16 mouse cellular contexts compared by ENCODE assay signal in the genomic region with DNA sequence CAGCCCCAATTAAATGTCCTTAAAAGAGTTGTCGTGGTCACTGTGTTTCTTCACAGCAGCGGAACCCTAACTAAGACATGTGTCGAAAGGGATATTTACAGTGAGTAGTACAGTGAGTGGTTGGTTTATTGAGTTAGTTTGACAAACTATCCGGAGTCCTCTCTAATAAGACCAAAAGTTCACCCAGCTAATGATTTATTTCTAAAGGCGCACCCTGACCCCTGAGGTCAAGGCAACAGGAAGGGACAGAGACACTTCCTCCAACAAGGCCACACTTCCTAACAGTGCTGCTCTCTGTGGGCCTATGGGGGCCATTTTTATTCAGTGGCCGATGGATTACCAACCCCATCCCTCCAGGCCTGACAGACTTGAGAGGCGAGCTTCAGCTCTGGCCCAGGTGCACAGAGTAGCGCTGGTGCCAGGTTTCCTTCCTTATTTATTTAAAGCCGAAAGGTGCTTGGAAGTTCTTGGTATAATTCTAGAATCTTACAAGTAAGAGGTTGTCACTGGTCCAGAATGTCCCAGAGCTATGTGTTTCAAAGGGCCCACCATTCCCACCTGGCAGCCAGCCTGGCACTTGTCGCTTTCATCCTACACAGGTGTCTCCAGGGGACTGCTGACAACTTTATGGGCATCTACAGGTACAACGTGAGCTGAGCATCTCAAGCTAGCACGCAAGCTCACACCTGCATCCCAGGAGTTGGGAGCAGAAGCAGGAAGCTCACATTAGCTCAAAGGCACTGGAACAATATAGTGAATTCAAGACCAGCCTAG. TPM values are rescaled to one million over a fixed set of nuclear protein-coding genes. Genes with fewer than 3 reads are reported as not detected.
DNase-seq lines count a peak whose midpoint lies in the region; ATAC-seq and TF ChIP-seq lines count a peak whose summit lies in the region.
"Had no signal": no experiment of that assay in that cellular context is flagged by ENCODE, and none has a peak within 500 bp of the region (broad histone marks: within the 10 kb centered on the region; RNA-seq: fewer than 3 reads in every experiment).

No protein-coding gene starts in this region.

- no peak for TF ChIP-seq CTCF in liver, embryonic 14.5 days (IDR thresholded peaks at IDR 0.05; ENCODE audit: low read depth)

- intact Hi-C loops in left cerebral cortex, postnatal 25 days (cut with DNase I): no loop called here

- TF ChIP-seq EP300 in liver, embryonic 14.5 days (IDR thresholded peaks at IDR 0.05; ENCODE audit: low read depth): no peak

- no peak overlapping the region for H3K4me3 ChIP-seq in liver, embryonic 14.5 days (ENCODE audit: insufficient read depth in 1 of 2, low read depth in 2 of 2, low read length in 2 of 2)
- H3K4me3 ChIP-seq in hindbrain, embryonic 10.5 days: no peak overlapping the region
- H3K4me3 ChIP-seq: forebrain, embryonic 10.5 days; heart, embryonic 13.5 days; hindbrain, embryonic 13.5 days; midbrain, embryonic 15.5 days had no signal

- no peaks in the 10 kb centered on the region for H3K9me3 ChIP-seq in liver, embryonic 14.5 days (ENCODE audit: control insufficient read depth, low read length)
- 0 out of 2 replicates have a peak, but pooled peaks cover 4% of the 10 kb centered on the region for H3K9me3 ChIP-seq in hindbrain, embryonic 10.5 days
- H3K9me3 ChIP-seq: heart, embryonic 13.5 days; hindbrain, embryonic 13.5 days; midbrain, embryonic 15.5 days had no signal

- H3K4me2 ChIP-seq in liver, embryonic 14.5 days (ENCODE audit: low read depth): no peak overlapping the region
- H3K4me2 ChIP-seq: heart, embryonic 13.5 days; hindbrain, embryonic 13.5 days; midbrain, embryonic 15.5 days had no signal

- H3K4me1 ChIP-seq in liver, embryonic 14.5 days (replicated peaks; ENCODE audit: control insufficient read depth in 2 of 2, insufficient read depth in 2 of 2, low read length in 1 of 2): peaks cover 0 to 32% of the 10 kb centered on the region in 2 experiments; a peak in 3 of 4 replicates
- peaks cover 45% of the 10 kb centered on the region for H3K4me1 ChIP-seq in hindbrain, embryonic 10.5 days (replicated peaks)

- no peak overlapping the region for H3K9ac ChIP-seq in liver, embryonic 14.5 days (replicated peaks)
- H3K9ac ChIP-seq: heart, embryonic 13.5 days; hindbrain, embryonic 13.5 days; midbrain, embryonic 15.5 days had no signal

- no peaks in the 10 kb centered on the region for H3K36me3 ChIP-seq in liver, embryonic 14.5 days (replicated peaks; ENCODE audit: control insufficient read depth, insufficient read depth, low read depth)
- H3K36me3 ChIP-seq in hindbrain, embryonic 10.5 days: peaks cover 40% of the 10 kb centered on the region
- H3K36me3 ChIP-seq: hindbrain, embryonic 13.5 days; midbrain, embryonic 15.5 days had no signal

- ATAC-seq in liver, embryonic 14.5 days (ENCODE audit: insufficient read depth): peak; percentile 22; the same call in 1 of the 2 replicates
- no peak for ATAC-seq in megakaryocyte progenitor cell, adult 5-6 weeks (replicated peaks; ENCODE audit: poor library complexity)
- ATAC-seq: midbrain, embryonic 15.5 days had no signal

- peak; percentile 62 for DNase-seq in kidney, adult 11 months
- DNase-seq in kidney, postnatal 4 days: no peak
- DNase-seq in testis, postnatal 10 days (ENCODE audit: low spot score): peak; percentile 29
- no peak for DNase-seq in testis, postnatal 14 days (ENCODE audit: low spot score)
- DNase-seq in liver, embryonic 14.5 days (ENCODE audit: low read depth in 3 of 3, low spot score in 3 of 3): no peak
- DNase-seq in left cerebral cortex, postnatal 25 days (ENCODE audit: low spot score in 2 of 2): no peak
- DNase-seq in hindbrain, embryonic 10.5 days (ENCODE audit: low spot score): no peak
- DNase-seq: cerebellum, adult 8-10 months; lung, postnatal 4 days; spleen, adult 18-20 months; thymus, postnatal 14 days had no signal

- H3K27me3 ChIP-seq in liver, embryonic 14.5 days (ENCODE audit: control insufficient read depth, insufficient read depth, low read length): no peaks in the 10 kb centered on the region
- no peaks in the 10 kb centered on the region for H3K27me3 ChIP-seq in hindbrain, embryonic 10.5 days (ENCODE audit: insufficient read depth, poor library complexity, severe bottlenecking)
- H3K27me3 ChIP-seq: heart, embryonic 13.5 days; hindbrain, embryonic 13.5 days; midbrain, embryonic 15.5 days had no signal

- WGBS in liver, embryonic 14.5 days (ENCODE audit: insufficient replicate concordance): 76% methylated on average over 12 of the region's 12 CpGs
- WGBS in hindbrain, embryonic 10.5 days: 96% methylated on average over 12 of the region's 12 CpGs

- H3K27ac ChIP-seq in liver, embryonic 14.5 days: no peak overlapping the region
- no peak overlapping the region for H3K27ac ChIP-seq in hindbrain, embryonic 10.5 days
- H3K27ac ChIP-seq: forebrain, embryonic 10.5 days; heart, embryonic 13.5 days; hindbrain, embryonic 13.5 days; midbrain, embryonic 15.5 days had no signal

RNA-seq across cellular contexts. Expression of a gene that starts 16.3 kb away (rescaled TPM):
- polyA plus RNA-seq in liver, embryonic 14.5 days (2012; rRNA removed): 3.0 and 3.8 TPM in 2 replicates
- 5.9 and 6.2 TPM in 2 replicates for polyA plus RNA-seq in liver, embryonic 14.5 days (2014; fragmentation: Nextera tagmentation; extraction: Ambion mirVana)
- 10 to 100 TPM; 21.4 to 25.7 TPM for total RNA-seq in left cerebral cortex, postnatal 25 days (2021)
- 35.4 and 45.4 TPM in 2 replicates for total RNA-seq in megakaryocyte progenitor cell, adult 5-6 weeks (2015)
- 40.1 and 42.2 TPM in 2 replicates for total RNA-seq in megakaryocyte progenitor cell, adult 5-6 weeks (2017)
- 18.1 and 18.4 TPM in 2 replicates for polyA plus RNA-seq in hindbrain, embryonic 10.5 days (2016; fragmentation: Nextera tagmentation; extraction: Ambion mirVana)

Comparison
In these comparisons a context has a peak if more than half of its experiments do, and no peak if none do; other contexts are left out.
1. DNase-seq: peak in kidney, adult 11 months (single experiment) and testis, postnatal 10 days (single experiment); none in kidney, postnatal 4 days (0 of 2), testis, postnatal 14 days (single experiment), liver, embryonic 14.5 days (0 of 3), left cerebral cortex, postnatal 25 days (0 of 2) and hindbrain, embryonic 10.5 days (single experiment).